Mouse (Mus musculus) hindbrain, embryonic 13.5 days (tissue): ENCODE measurements around the gene Gm20388. TPM values are rescaled to one million over a fixed set of nuclear protein-coding genes. Genes with fewer than 3 reads are reported as not detected.

ENCODE experiments used
- ATAC-seq: fragments of 200-750 bp; cut with Nextera tagmentation; 2 replicates; pipeline ENCODE4 v1.8.0; 2017; ENCODE audit warnings: moderate TSS enrichment; ENCODE audit not compliant: low FRiP score
- H3K27ac ChIP-seq: fragments of 300-500 bp; sonication (generic); 2 replicates; pipeline ENCODE4 v1.5.1; 2015; ENCODE audit warnings: inconsistent platforms, mild to moderate bottlenecking, moderate library complexity
- H3K27me3 ChIP-seq: fragments of 300-500 bp; sonication (generic); 2 replicates; pipeline ENCODE4 v1.6.1; 2015; ENCODE audit warnings: mild to moderate bottlenecking, inconsistent platforms
- H3K36me3 ChIP-seq: fragments of 300-500 bp; sonication (generic); 2 replicates; pipeline ENCODE4 v1.6.1; 2015; ENCODE audit warnings: mild to moderate bottlenecking, inconsistent platforms
- H3K4me1 ChIP-seq: fragments of 300-500 bp; sonication (generic); replicated peaks from 2 replicates; pipeline ENCODE4 v1.6.1; 2015; ENCODE audit warnings: inconsistent platforms
- H3K4me2 ChIP-seq: fragments of 300-500 bp; sonication (generic); 2 replicates; pipeline ENCODE4 v1.6.1; 2015; ENCODE audit warnings: inconsistent platforms, mild to moderate bottlenecking, moderate library complexity
- H3K4me3 ChIP-seq: fragments of 300-500 bp; sonication (generic); 2 replicates; pipeline ENCODE4 v1.5.1; 2015; ENCODE audit warnings: mild to moderate bottlenecking, inconsistent platforms
- H3K9ac ChIP-seq: fragments of 300-500 bp; sonication (generic); 2 replicates; pipeline ENCODE4 v1.6.1; 2015; ENCODE audit warnings: mild to moderate bottlenecking, inconsistent platforms
- H3K9me3 ChIP-seq: fragments of 300-500 bp; sonication (generic); 2 replicates; pipeline ENCODE4 v1.6.1; 2016; ENCODE audit warnings: inconsistent platforms
- WGBS: fragments of 180-500 bp; shearing (Covaris S2); methylation state at CpG from one replicate; pipeline ENCODE4 v1.1.7; 2015; 5-methylcytosine and 5-hydroxymethylcytosine counted together
- polyA plus RNA-seq: library from polyadenylated mRNA; unstranded; fragments of >200 nt; fragmentation: Nextera tagmentation; extraction: Ambion mirVana; gene quantifications from 2 replicates; pipeline ENCODE4 v1.2.1, GENCODE M21; 2015

Gm20388 gene
- polyA plus RNA-seq, 1 experiment from 2014 or later: 1.9 TPM

DNA sequence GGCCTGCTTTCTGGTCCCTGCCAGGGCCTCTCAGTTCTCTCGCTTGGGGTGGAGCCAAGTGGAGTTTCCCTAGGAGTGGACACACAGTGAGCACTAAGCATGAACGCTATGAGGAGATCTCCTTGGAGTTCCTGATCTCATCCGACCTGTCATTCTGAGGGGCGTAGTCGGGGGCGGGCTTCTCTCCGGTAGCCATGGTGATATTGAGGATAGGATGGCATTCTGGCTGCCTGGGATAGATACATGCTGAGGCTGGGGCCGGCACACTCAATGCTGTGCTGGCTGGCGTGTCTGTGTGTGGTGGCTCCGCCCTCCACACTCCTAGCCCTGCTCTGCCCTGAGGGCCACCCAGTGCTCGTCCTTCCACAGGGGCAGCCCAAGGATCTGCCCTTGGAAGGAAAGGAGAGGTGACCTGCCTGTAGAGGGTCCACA lies 2942.7 kb downstream of the Gm20388 start:
- Histone ChIP-seq H3K4me2 (peak overlapping the region; percentile 1; the same call in 1 of the 2 replicates), H3K27ac (no peak overlapping the region)
- peak; percentile 43 for ATAC-seq

DNA sequence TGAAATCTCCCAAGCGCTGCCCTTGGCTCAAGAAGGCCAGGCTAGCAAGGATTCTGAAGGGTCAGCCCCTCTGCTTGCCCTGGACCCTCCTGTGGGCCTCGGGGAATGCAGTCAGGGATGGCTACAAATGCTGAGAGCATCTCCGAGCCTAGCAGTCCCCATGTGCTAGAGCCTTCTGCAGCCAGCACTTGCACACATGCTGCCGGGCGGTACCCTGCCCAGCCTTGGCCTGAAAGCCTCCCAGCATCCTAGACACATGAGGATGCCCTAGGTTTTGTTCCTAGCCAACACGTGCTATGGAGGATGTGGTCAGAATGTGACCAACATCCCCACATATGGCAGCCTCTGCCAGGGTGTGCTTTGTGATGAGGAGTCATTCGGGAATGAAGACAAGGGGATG lies 2943.7 kb downstream of the Gm20388 start:
- WGBS: 78% methylated on average over 7 of the region's 7 CpGs
- peaks cover 17% of the 10 kb centered on the region for H3K4me1 ChIP-seq

More for the DNA sequence above, 2942.7 kb downstream of the Gm20388 start:
- H3K36me3 ChIP-seq: no peaks in the 10 kb centered on the region
- H3K27me3 ChIP-seq: peaks cover 25% of the 10 kb centered on the region
- peaks cover 18% of the 10 kb centered on the region for H3K4me1 ChIP-seq
- H3K9me3 ChIP-seq: no peaks in the 10 kb centered on the region
- 0 out of 2 replicates have a peak overlapping the region, but pooled peaks have one; percentile 9 for H3K9ac ChIP-seq
- H3K4me3 ChIP-seq: no peak overlapping the region
- WGBS: 6% methylated on average over 11 of the region's 11 CpGs

DNA sequence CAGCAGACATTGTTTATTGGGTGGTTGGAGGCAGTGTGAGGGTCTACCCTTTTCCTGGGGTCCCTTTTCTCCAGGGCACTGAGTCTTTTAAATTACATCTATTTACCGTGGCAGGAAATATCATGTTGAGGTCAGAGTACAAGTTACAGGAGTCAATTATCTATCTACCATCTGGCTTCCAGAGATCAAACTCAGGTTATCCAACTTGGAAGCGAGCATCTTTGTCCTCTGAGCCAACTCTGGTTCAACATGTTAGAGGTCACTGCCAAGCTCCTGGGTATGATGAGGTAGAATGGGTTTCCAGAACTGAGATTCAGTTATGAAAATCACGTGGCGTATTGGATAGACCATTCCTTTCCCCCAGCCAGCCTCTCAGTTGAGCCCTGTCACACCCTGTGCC lies 2944.5 kb downstream of the Gm20388 start:
- Histone ChIP-seq H3K9ac (no peak overlapping the region), H3K27me3 (0 out of 2 replicates have a peak, but pooled peaks cover 13% of the 10 kb centered on the region), H3K4me2 (no peak overlapping the region), H3K9me3 (no peaks in the 10 kb centered on the region), H3K27ac (no peak overlapping the region), H3K4me1 (peaks cover 17% of the 10 kb centered on the region), H3K4me3 (no peak overlapping the region), H3K36me3 (no peaks in the 10 kb centered on the region)
- no peak for ATAC-seq
- 93% methylated on average over 4 of the region's 4 CpGs for WGBS

More for the DNA sequence above, 2943.7 kb downstream of the Gm20388 start:
- Histone ChIP-seq H3K9me3 (no peaks in the 10 kb centered on the region), H3K4me3 (no peak overlapping the region), H3K4me2 (no peak overlapping the region), H3K27me3 (peaks cover 15% of the 10 kb centered on the region; the same call in 1 of the 2 replicates), H3K36me3 (no peaks in the 10 kb centered on the region), H3K27ac (no peak overlapping the region), H3K9ac (no peak overlapping the region)
- ATAC-seq: no peak

DNA sequence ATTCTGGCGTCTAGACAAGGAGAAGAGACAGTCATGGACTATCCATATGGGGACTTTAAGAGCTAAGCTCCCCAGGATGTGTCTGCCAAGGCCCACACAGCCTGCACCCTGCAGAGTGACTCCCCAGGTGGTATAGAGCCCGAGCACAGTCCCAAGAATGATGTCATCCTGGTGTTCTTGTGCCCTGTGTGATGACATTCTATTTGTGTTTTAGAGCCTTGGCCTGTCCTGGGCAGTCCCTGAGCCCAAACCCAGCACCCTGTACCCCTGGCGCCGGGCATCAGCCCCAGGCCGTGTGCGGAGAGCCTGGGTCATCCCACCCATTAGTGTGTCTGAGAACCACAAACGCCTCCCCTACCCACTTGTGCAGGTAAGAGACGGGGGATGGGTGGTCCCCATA lies 2945.6 kb downstream of the Gm20388 start:
- Histone ChIP-seq H3K27me3 (0 out of 2 replicates have a peak, but pooled peaks cover 13% of the 10 kb centered on the region), H3K9ac (no peak overlapping the region), H3K4me3 (no peak overlapping the region), H3K9me3 (no peaks in the 10 kb centered on the region), H3K27ac (no peak overlapping the region), H3K4me2 (no peak overlapping the region), H3K36me3 (no peaks in the 10 kb centered on the region), H3K4me1 (peaks cover 17% of the 10 kb centered on the region)
- ATAC-seq: no peak
- 82% methylated on average over 8 of the region's 8 CpGs for WGBS

DNA sequence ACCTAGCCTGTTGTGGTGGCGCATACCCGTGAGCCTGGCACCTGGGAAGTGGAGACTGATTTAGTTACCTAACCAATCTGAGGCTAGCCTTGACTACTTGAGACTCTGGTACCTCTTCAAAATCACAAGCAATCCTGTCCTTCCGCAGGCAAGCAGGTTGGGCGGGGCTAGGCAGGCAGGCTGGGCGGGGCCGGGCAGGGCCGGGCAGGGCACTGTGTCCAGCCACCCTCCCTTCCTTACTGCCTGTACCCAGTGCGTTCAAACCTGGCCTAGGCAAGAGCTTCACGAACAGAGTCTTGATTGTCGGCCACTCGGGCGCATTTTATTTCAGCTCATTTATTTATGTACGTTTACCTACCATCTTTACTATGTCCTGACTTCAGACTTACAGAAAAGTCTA lies 2949.2 kb downstream of the Gm20388 start:
- H3K27ac ChIP-seq: no peak overlapping the region
- H3K4me2 ChIP-seq: no peak overlapping the region
- WGBS: 60% methylated on average over 13 of the region's 13 CpGs
- H3K4me1 ChIP-seq: 0 out of 2 replicates have a peak, but pooled peaks cover 4% of the 10 kb centered on the region
- H3K9me3 ChIP-seq: peaks cover 7% of the 10 kb centered on the region
- no peaks in the 10 kb centered on the region for H3K36me3 ChIP-seq
- H3K27me3 ChIP-seq: 0 out of 2 replicates have a peak, but pooled peaks cover 5% of the 10 kb centered on the region
- no peak overlapping the region for H3K4me3 ChIP-seq
- no peak for ATAC-seq
- H3K9ac ChIP-seq: no peak overlapping the region

DNA sequence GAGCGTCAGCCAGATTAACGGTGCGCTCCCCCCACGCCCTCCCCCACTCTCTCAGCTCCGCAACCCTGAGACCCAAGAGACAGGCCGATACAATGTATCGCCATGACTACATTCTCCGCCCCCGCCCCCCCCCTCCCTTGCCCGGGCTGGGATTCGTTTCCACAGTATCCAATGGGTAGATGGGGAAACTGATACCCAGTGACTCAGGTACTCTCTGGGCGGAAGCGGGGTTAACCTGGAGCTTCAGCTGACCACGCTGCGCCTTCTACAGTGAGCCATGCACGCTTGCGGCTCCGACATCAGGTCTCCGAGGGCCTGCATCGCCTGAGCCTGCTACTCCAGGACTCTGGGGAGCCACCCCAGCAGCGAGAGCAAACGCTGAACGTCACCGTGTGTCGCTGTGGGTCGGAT lies 2954.1 kb downstream of the Gm20388 start:
- no peaks in the 10 kb centered on the region for H3K36me3 ChIP-seq
- peak; percentile 29; the same call in 1 of the 2 replicates for ATAC-seq
- H3K4me1 ChIP-seq: peaks cover 12% of the 10 kb centered on the region; the same call in 1 of the 2 replicates
- peak overlapping the region; percentile 30 for H3K4me3 ChIP-seq
- no peak overlapping the region for H3K27ac ChIP-seq
- peak overlapping the region; percentile 63; the same call in 1 of the 2 replicates for H3K9ac ChIP-seq
- peaks cover 28% of the 10 kb centered on the region for H3K9me3 ChIP-seq
- H3K27me3 ChIP-seq: peaks cover 3% of the 10 kb centered on the region; the same call in 1 of the 2 replicates
- peak overlapping the region; percentile 53 for H3K4me2 ChIP-seq
- 50% methylated on average over 26 of the region's 26 CpGs for WGBS

DNA sequence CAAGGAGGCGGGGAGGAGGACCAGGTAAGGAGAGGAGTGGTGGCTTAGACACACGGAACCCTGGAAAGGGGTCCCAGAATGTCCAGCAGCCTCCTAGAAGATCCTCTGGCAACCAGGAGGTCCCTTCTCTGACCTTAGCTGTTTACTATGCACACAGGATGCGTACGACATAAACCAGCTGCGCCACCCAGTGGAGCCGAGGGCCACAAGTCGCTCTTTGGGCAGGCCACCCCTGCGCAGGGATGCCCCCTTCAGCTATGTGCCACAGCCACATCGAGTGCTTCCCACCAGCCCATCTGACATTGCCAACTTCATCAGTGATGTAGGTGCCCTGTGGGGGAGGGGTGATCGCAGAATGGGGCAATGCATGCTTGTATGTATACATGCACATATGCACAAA lies 2954.8 kb downstream of the Gm20388 start:
- Histone ChIP-seq H3K4me3 (peak overlapping the region; percentile 30), H3K9ac (peak overlapping the region; percentile 63; the same call in 1 of the 2 replicates), H3K36me3 (no peaks in the 10 kb centered on the region), H3K4me2 (peak overlapping the region; percentile 53), H3K27me3 (peaks cover 7% of the 10 kb centered on the region; the same call in 1 of the 2 replicates), H3K4me1 (peaks cover 12% of the 10 kb centered on the region; the same call in 1 of the 2 replicates), H3K9me3 (peaks cover 28% of the 10 kb centered on the region), H3K27ac (no peak overlapping the region)
- 56% methylated on average over 10 of the region's 10 CpGs for WGBS
- ATAC-seq: peak; percentile 8; the same call in 1 of the 2 replicates

DNA sequence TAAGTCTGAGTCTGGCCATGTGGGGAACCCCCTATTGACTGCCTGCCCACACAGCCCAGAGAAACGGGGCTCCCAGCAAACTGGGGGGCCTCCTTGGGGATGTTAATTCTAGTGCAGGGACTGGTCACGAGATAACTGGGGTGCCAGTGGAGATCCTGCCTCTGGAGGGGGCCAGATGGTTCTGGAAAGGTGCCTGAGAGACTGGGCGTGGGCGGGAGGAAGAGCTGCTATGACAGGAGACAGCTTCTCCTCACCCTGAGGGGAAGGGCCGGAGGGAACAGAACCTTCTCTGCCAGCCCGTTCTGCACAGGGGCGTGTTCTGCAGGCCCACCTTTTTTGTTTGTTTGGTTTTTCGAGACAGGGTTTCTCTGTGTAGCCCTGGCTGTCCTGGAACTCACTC lies 2955.6 kb downstream of the Gm20388 start:
- peaks cover 7% of the 10 kb centered on the region; the same call in 1 of the 2 replicates for H3K27me3 ChIP-seq
- H3K27ac ChIP-seq: no peak overlapping the region
- peaks cover 12% of the 10 kb centered on the region; the same call in 1 of the 2 replicates for H3K4me1 ChIP-seq
- H3K36me3 ChIP-seq: no peaks in the 10 kb centered on the region
- H3K4me3 ChIP-seq: no peak overlapping the region
- peaks cover 28% of the 10 kb centered on the region for H3K9me3 ChIP-seq
- H3K4me2 ChIP-seq: no peak overlapping the region
- no peak for ATAC-seq
- WGBS: 85% methylated on average over 8 of the region's 8 CpGs
- no peak overlapping the region for H3K9ac ChIP-seq

DNA sequence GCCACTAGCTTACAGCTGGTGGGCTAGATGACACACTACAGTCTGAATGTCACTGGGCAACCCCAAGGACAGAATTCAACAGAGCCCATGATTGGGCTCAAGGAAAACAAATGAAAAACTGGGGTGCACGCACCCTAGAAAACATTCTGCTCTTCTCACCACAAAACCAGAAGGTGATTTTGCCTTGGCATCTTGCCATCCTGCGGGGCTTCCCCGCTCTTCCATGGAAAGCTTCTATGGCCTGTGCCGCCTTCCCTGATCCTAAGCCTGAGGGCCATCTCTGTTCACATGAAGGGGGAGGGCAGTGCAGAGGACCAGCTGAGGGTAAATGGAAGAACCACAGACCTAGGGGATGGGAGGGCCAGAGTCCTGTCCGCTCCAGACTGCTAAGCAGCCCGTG lies 2957.3 kb downstream of the Gm20388 start:
- H3K4me2 ChIP-seq: no peak overlapping the region
- no peak overlapping the region for H3K27ac ChIP-seq
- no peaks in the 10 kb centered on the region for H3K36me3 ChIP-seq
- WGBS: 87% methylated on average over 6 of the region's 6 CpGs
- no peak for ATAC-seq
- no peak overlapping the region for H3K4me3 ChIP-seq
- peaks cover 12% of the 10 kb centered on the region; the same call in 1 of the 2 replicates for H3K4me1 ChIP-seq
- H3K9me3 ChIP-seq: peaks cover 28% of the 10 kb centered on the region
- peaks cover 7% of the 10 kb centered on the region; the same call in 1 of the 2 replicates for H3K27me3 ChIP-seq
- H3K9ac ChIP-seq: no peak overlapping the region

DNA sequence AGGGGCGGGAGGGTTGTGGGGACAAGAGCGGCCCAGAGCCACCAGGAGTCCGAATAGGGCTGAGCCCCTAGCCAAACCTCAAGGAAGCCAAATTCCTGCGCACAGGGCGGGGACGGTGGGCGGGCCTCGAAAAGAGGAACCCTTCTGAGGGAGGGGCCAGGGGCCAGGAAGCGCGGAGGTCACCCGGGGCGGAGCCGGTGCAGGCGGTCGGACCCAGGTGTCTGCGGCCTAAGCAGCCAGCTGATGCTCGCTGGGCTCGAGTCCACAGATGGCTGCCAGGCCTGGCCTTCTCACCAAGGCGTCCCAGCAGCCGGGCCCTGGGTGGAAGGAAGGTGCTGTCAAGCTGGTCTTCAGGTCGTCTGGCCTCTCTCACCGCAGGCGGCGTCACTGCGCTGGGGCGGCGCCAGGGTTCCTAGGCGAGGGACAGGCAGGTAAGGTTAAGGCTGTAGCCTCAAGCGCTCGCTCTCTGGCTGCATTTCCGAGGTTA lies 2959.8 kb downstream of the Gm20388 start:
- peaks cover 7% of the 10 kb centered on the region; the same call in 1 of the 2 replicates for H3K27me3 ChIP-seq
- H3K9ac ChIP-seq: no peak overlapping the region
- peaks cover 2% of the 10 kb centered on the region; the same call in 1 of the 2 replicates for H3K4me1 ChIP-seq
- ATAC-seq: no peak
- H3K4me2 ChIP-seq: no peak overlapping the region
- peaks cover 15% of the 10 kb centered on the region for H3K9me3 ChIP-seq
- no peak overlapping the region for H3K27ac ChIP-seq
- H3K36me3 ChIP-seq: no peaks in the 10 kb centered on the region
- WGBS: 14% methylated on average over 29 of the region's 31 CpGs
- H3K4me3 ChIP-seq: no peak overlapping the region

DNA sequence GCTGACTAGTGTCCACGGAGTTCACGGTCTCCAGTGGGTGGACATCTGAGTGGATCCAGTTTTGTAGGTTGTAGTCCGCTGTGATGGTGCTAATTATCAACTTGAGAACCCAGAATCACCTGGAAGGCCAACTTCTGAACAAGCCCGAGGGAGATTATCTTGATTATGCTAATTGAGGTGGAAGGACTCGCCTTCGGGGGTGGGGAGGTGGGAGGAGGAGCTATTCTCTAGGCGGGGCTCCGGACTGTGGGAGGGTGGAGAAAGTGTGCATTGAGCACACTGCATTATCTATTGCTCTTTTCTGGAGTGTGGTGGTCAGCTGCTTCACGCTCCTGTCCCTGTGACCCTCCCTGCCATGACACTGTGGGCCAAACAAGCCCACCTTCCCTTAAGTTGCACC lies 2961.0 kb downstream of the Gm20388 start:
- H3K27ac ChIP-seq: no peak overlapping the region
- 74% methylated on average over 9 of the region's 9 CpGs for WGBS
- ATAC-seq: no peak
- peaks cover 7% of the 10 kb centered on the region; the same call in 1 of the 2 replicates for H3K27me3 ChIP-seq
- H3K4me2 ChIP-seq: no peak overlapping the region
- H3K4me3 ChIP-seq: no peak overlapping the region
- H3K9me3 ChIP-seq: peaks cover 4% of the 10 kb centered on the region
- H3K9ac ChIP-seq: no peak overlapping the region
- H3K4me1 ChIP-seq: 0 out of 2 replicates have a peak, but pooled peaks cover 2% of the 10 kb centered on the region
- no peaks in the 10 kb centered on the region for H3K36me3 ChIP-seq

DNA sequence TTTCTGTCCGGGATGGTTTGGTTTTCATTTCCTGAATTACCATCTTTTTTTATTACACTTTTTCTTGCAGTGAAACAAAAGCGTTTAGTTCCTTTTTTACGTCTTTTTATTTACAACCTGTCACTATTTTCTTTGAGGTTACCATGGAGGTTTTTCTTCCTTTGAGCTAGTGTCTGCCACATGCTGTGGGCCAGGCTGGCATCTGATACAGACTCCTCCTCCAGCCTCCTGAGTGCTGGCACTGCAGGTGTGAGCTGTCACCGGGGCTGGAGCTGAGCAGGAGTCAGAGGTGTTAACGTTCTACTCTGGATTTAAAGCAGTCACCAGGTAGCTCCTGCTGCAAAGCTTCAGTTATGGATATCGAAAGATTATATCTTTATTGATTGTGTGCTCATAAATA lies 2962.5 kb downstream of the Gm20388 start:
- no peaks in the 10 kb centered on the region for H3K9me3 ChIP-seq
- no peaks in the 10 kb centered on the region for H3K36me3 ChIP-seq
- no peak for ATAC-seq
- H3K27me3 ChIP-seq: peaks cover 7% of the 10 kb centered on the region; the same call in 1 of the 2 replicates
- no peak overlapping the region for H3K27ac ChIP-seq
- WGBS: 48% methylated on average over 6 of the region's 6 CpGs
- H3K4me2 ChIP-seq: no peak overlapping the region
- H3K9ac ChIP-seq: no peak overlapping the region
- 0 out of 2 replicates have a peak, but pooled peaks cover 2% of the 10 kb centered on the region for H3K4me1 ChIP-seq
- H3K4me3 ChIP-seq: no peak overlapping the region
